Mouse (Mus musculus): ENCODE data around the gene Gm12117. TPM values are rescaled to one million over a fixed set of nuclear protein-coding genes. Genes with fewer than 3 reads are reported as not detected.

Gene Gm12117
- not detected in 2 replicates for polyA plus RNA-seq (2016; fragmentation: Nextera tagmentation; extraction: Ambion mirVana)

DNA sequence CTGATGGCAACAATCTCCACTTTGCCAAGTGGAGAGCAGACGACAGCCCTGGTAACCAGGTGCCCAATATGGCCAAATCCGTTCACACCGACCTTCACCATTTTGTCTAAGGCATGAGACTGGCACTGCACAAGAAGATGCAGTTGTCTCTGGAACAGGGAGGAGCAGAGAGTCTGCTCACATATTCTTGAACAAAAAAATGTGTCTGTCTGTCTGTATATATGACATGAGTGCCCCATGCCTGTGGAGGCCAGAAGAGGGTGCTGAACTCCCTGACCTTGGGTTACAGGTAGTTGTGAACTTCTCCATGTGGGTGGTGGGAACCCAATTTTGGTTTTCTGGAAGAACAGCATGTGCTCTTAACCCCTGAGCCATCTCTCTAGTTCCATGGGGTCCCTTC lies at the start of gene Gm12117:
Gene Gm12117 (minus strand): TSS at position 101 of the 400 bp plus-strand sequence.
- H3K4me3 ChIP-seq, result no peak within 1 kb of the TSS
- ATAC-seq (ENCODE audit: insufficient number of reproducible peaks, low FRiP score), result no peak
- 90% methylated on average over 3 of the region's 3 CpGs for WGBS

DNA sequence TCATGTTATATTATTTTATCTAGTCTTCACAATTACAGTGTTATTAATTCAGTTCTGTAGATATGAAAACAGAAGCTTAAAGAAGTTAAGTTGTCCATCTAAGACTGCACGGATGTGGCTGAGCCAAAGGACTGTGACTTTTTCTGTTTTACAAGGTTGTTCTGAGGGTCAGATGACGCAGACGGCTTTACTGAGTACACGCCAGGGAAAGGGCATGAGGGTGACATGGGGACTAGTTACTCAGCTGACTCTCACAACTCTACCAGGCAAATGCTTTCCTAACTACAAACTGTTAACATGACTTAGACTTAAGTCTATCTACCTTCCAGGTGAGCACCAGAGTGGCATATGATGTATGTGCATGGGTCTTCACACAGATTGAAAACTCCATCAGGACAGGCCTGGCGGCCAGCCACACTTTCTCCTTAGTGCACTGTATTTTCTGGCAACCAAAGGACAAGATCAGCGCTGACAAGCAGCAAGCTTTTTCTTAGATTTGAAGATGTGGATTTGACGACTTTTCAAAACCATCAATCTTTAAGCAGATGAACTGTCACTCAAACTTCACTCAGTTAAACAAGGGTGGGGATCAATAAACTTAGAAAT lies 42.6 kb upstream of the Gm12117 start:
- Histone ChIP-seq H3K9me3 (replicated peaks) (no peaks in the 10 kb centered on the region), H3K4me2 (no peak overlapping the region), H3K27ac (ENCODE audit: poor library complexity, severe bottlenecking) (no peak overlapping the region), H3K36me3 (no peaks in the 10 kb centered on the region), H3K4me3 (no peak overlapping the region), H3K4me1 (replicated peaks) (no peaks in the 10 kb centered on the region), H3K27me3 (replicated peaks) (no peaks in the 10 kb centered on the region), H3K9ac (no peak overlapping the region)
- WGBS, result 84% methylated on average over 7 of the region's 7 CpGs
- ATAC-seq (ENCODE audit: insufficient number of reproducible peaks, low FRiP score), result no peak

More for the DNA sequence above, at the start of gene Gm12117:
- H3K27ac ChIP-seq (ENCODE audit: poor library complexity, severe bottlenecking), result no peak within 1 kb of the TSS
- H3K4me2 ChIP-seq, result no peak within 1 kb of the TSS
- no peaks in the 10 kb centered on the region for H3K27me3 ChIP-seq (replicated peaks)
- no peak within 1 kb of the TSS for H3K9ac ChIP-seq
- H3K36me3 ChIP-seq, result no peaks in the 10 kb centered on the region
- no peaks in the 10 kb centered on the region for H3K4me1 ChIP-seq (replicated peaks)
- H3K9me3 ChIP-seq (replicated peaks), result no peaks in the 10 kb centered on the region

DNA sequence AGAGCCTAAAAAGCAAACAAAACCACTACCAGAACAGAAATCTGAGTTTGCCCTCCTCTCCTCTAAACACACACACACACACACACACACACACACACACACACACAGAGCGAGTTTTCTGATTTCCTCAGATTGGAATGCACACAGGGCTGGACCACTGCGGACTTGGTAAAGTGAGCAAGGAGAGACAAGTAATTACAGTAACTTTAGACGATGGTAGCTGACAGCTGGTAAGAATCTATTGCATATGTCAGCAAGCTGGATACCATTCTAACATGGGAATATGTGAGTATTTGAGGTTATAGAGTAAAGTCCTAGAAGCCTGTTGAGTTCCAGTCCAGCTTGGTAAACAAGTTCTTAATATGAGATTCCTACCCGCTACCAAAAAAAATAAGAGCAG lies 33.0 kb upstream of the Gm12117 start:
- Histone ChIP-seq H3K36me3 (no peaks in the 10 kb centered on the region), H3K9me3 (replicated peaks) (no peaks in the 10 kb centered on the region), H3K4me1 (replicated peaks) (no peaks in the 10 kb centered on the region), H3K27ac (ENCODE audit: poor library complexity, severe bottlenecking) (no peak overlapping the region), H3K4me2 (no peak overlapping the region), H3K27me3 (replicated peaks) (no peaks in the 10 kb centered on the region), H3K4me3 (no peak overlapping the region), H3K9ac (no peak overlapping the region)
- no peak for ATAC-seq (ENCODE audit: insufficient number of reproducible peaks, low FRiP score)
- 71% methylated on average over 4 of the region's 4 CpGs for WGBS

DNA sequence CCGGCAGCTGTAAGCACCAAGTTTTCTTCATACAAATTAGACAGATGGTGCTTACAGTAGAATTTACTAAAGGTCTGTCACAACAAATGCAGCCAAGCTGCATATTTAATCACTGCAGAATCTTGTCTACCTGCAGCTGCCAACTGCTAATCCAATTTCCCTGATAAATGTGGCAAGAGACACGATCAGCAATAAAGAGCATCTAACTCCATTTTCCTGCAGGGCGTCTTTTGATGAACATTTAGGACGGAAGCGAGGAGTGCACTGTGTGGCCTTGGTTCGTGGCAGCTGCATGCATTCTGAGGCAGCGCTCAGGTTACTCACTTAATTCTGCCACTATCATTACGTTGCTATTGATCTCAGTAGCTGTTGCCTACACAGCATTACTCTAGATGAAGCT lies 24.3 kb upstream of the Gm12117 start:
- 72% methylated on average over 8 of the region's 8 CpGs for WGBS
- Histone ChIP-seq H3K9me3 (replicated peaks) (no peaks in the 10 kb centered on the region), H3K27me3 (replicated peaks) (no peaks in the 10 kb centered on the region), H3K9ac (no peak overlapping the region), H3K4me3 (no peak overlapping the region), H3K36me3 (no peaks in the 10 kb centered on the region), H3K4me1 (replicated peaks) (no peaks in the 10 kb centered on the region), H3K27ac (ENCODE audit: poor library complexity, severe bottlenecking) (no peak overlapping the region), H3K4me2 (no peak overlapping the region)
- ATAC-seq (ENCODE audit: insufficient number of reproducible peaks, low FRiP score), result no peak

DNA sequence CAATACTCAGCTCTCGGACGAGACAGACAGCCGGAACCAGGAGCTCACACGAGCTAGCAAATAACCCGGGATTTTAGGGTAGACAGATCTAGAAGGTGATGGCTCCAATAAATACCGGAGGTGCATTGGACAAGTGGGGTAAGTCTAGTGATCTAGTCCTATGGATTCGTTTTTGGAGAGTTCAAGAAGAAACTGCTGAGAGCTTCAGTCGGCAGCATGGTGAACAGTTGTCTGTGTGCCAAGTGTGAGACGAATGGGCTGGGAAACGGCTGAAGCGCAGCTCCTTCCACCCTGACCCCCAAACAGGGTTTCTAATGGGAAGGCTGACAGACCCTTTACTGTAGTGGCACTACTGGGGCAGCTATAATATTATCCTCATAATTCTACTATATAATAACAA lies 22.8 kb upstream of the Gm12117 start:
- no peak for ATAC-seq (ENCODE audit: insufficient number of reproducible peaks, low FRiP score)
- no peaks in the 10 kb centered on the region for H3K4me1 ChIP-seq (replicated peaks)
- H3K9me3 ChIP-seq (replicated peaks), result no peaks in the 10 kb centered on the region
- H3K4me2 ChIP-seq, result no peak overlapping the region
- 74% methylated on average over 11 of the region's 11 CpGs for WGBS
- H3K4me3 ChIP-seq, result no peak overlapping the region
- H3K27ac ChIP-seq (ENCODE audit: poor library complexity, severe bottlenecking), result no peak overlapping the region
- H3K9ac ChIP-seq, result no peak overlapping the region
- H3K36me3 ChIP-seq, result no peaks in the 10 kb centered on the region
- no peaks in the 10 kb centered on the region for H3K27me3 ChIP-seq (replicated peaks)

DNA sequence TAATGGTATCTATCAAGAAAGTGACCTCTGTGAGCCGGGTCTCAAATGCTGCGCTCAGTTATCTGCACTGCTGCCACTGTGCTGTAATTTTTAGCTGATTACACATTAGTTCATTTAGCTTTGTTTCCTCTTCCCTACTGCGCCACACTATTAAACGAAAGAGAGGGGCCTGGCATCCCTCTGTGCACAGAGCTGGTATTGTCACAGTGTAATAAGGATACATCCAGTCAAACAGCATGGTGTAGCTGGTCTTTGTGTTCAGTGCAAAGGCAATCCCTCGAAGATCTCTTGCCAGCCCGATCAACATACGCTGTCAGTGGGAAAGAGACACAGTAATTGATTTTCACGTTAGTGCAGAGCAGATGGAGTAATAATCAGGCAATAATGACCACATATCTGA lies 20.6 kb upstream of the Gm12117 start:
- H3K4me1 ChIP-seq (replicated peaks), result no peaks in the 10 kb centered on the region
- H3K36me3 ChIP-seq, result no peaks in the 10 kb centered on the region
- no peaks in the 10 kb centered on the region for H3K9me3 ChIP-seq (replicated peaks)
- 80% methylated on average over 8 of the region's 8 CpGs for WGBS
- H3K27ac ChIP-seq (ENCODE audit: poor library complexity, severe bottlenecking), result no peak overlapping the region
- H3K4me3 ChIP-seq, result no peak overlapping the region
- no peak overlapping the region for H3K4me2 ChIP-seq
- no peak for ATAC-seq (ENCODE audit: insufficient number of reproducible peaks, low FRiP score)
- H3K9ac ChIP-seq, result no peak overlapping the region
- no peaks in the 10 kb centered on the region for H3K27me3 ChIP-seq (replicated peaks)

DNA sequence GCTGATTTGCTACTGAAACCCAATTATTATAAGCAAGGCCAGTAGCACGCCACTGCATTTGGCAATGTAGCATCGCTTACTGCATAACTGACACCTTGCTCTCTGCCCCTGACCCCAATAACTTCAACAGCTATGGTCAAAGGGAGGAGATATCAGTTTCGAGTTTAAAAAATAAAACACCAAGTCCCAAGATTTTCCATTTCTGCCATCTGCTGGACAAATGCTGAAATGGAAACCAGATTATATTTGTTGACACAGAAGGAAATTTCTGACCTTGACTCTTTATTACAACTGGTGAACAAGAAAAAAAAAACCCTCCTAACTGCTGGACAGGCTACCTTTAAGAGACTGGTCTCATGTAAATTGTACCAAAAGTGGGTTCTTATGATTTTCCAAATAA lies 18.9 kb upstream of the Gm12117 start:
- Histone ChIP-seq H3K27me3 (replicated peaks) (no peaks in the 10 kb centered on the region), H3K9me3 (replicated peaks) (no peaks in the 10 kb centered on the region), H3K36me3 (no peaks in the 10 kb centered on the region), H3K4me2 (no peak overlapping the region), H3K4me3 (no peak overlapping the region), H3K9ac (no peak overlapping the region), H3K27ac (ENCODE audit: poor library complexity, severe bottlenecking) (no peak overlapping the region), H3K4me1 (replicated peaks) (no peaks in the 10 kb centered on the region)
- ATAC-seq (ENCODE audit: insufficient number of reproducible peaks, low FRiP score), result no peak
- 57% methylated on average over 3 of the region's 3 CpGs for WGBS

DNA sequence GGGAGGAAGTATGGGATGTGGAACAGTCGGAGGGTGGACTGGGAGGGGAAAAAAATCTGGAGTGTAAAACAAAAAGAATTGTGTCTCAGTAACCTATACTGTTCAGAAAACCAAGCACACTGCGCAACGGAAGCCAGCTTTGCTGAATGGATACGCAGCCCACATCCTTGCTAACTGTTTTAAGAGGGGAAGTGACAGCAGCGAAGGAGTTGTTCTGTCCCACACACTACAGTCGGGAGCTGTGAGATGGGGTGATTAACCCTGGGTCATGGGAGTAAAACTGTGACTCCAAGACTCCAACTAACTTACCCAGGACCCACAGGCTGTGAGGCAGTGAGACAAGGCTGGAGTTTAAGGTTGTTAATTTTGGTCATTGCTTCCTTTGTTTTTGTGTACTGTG lies 17.5 kb upstream of the Gm12117 start:
- Histone ChIP-seq H3K9ac (no peak overlapping the region), H3K4me2 (no peak overlapping the region), H3K9me3 (replicated peaks) (no peaks in the 10 kb centered on the region), H3K27ac (ENCODE audit: poor library complexity, severe bottlenecking) (no peak overlapping the region), H3K4me3 (no peak overlapping the region), H3K4me1 (replicated peaks) (no peaks in the 10 kb centered on the region), H3K27me3 (replicated peaks) (no peaks in the 10 kb centered on the region), H3K36me3 (no peaks in the 10 kb centered on the region)
- no peak for ATAC-seq (ENCODE audit: insufficient number of reproducible peaks, low FRiP score)
- WGBS, result 74% methylated on average over 6 of the region's 6 CpGs

DNA sequence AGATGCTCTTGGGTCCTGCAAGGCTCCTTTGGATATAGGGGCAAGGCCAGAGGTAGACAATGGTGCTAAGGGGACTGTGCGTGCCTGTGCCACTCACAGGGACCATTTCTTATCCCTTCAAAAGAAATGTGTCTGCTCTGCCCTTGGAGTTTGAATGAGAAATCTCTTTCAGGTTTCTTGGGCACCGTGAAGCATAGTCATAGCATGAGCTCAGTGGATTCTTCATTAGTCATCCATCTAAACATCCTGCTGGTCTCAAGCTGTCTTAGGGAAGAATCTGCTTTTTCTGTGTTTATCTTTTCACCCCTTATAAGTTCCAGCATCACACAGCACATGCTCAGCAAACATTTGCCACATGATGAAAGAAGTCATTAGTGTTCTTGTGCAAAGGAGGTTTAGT lies 2.0 kb upstream of the Gm12117 start:
- ATAC-seq (ENCODE audit: insufficient number of reproducible peaks, low FRiP score), result no peak
- H3K4me3 ChIP-seq, result no peak overlapping the region
- WGBS, result 84% methylated on average over 2 of the region's 2 CpGs
- no peak overlapping the region for H3K27ac ChIP-seq (ENCODE audit: poor library complexity, severe bottlenecking)
- H3K4me1 ChIP-seq (replicated peaks), result no peaks in the 10 kb centered on the region
- H3K4me2 ChIP-seq, result no peak overlapping the region
- no peaks in the 10 kb centered on the region for H3K36me3 ChIP-seq
- no peak overlapping the region for H3K9ac ChIP-seq
- no peaks in the 10 kb centered on the region for H3K27me3 ChIP-seq (replicated peaks)
- no peaks in the 10 kb centered on the region for H3K9me3 ChIP-seq (replicated peaks)

DNA sequence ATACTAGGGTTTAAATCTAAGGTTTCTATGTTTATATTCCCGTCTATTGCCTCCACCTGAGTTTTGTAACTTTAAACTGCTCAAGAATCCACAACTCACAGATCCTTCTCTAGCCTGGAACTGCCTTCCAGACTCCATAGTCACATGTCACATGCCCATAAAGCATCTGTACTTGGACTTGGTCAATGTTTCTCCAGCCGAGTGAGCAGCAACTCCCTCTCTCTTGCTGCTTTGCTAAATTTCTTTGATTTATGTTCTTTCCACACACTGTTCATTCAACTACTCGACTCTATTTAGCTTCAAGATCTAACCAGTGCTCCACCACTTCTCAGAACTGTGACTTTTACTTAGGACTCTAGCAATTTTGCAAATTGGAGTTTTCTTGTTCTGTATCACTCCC lies 1.7 kb downstream of the Gm12117 start:
- H3K9ac ChIP-seq, result no peak overlapping the region
- WGBS, result 73% methylated on average over 3 of the region's 3 CpGs
- H3K4me2 ChIP-seq, result no peak overlapping the region
- H3K4me3 ChIP-seq, result no peak overlapping the region
- H3K9me3 ChIP-seq (replicated peaks), result no peaks in the 10 kb centered on the region
- H3K36me3 ChIP-seq, result no peaks in the 10 kb centered on the region
- H3K27me3 ChIP-seq (replicated peaks), result no peaks in the 10 kb centered on the region
- ATAC-seq (ENCODE audit: insufficient number of reproducible peaks, low FRiP score), result no peak
- H3K4me1 ChIP-seq (replicated peaks), result no peaks in the 10 kb centered on the region
- H3K27ac ChIP-seq (ENCODE audit: poor library complexity, severe bottlenecking), result no peak overlapping the region

DNA sequence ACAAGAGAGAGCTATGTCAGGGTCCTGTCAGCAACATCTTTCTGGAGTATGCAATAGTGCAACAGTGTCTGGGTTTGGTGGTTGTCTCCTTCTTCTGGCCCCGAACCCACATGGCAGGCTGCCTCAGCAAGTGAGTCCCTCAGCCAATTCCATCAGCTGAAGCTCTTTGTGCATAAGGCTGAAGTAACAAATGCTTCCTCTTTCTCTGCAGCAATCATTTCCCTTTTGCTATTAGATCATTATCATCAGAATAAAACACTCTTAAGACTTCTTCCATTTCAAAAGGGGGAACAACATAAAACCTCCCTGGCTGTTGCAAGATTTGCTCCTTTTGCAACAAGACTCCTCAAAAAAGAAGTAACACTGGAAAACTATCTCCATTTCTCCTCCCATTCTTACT lies 2.2 kb downstream of the Gm12117 start:
- no peaks in the 10 kb centered on the region for H3K27me3 ChIP-seq (replicated peaks)
- WGBS, result 79% methylated on average over 1 of the region's 1 CpGs
- no peak overlapping the region for H3K4me3 ChIP-seq
- H3K9ac ChIP-seq, result no peak overlapping the region
- H3K9me3 ChIP-seq (replicated peaks), result no peaks in the 10 kb centered on the region
- H3K4me2 ChIP-seq, result no peak overlapping the region
- H3K27ac ChIP-seq (ENCODE audit: poor library complexity, severe bottlenecking), result no peak overlapping the region
- no peak for ATAC-seq (ENCODE audit: insufficient number of reproducible peaks, low FRiP score)
- H3K36me3 ChIP-seq, result no peaks in the 10 kb centered on the region
- no peaks in the 10 kb centered on the region for H3K4me1 ChIP-seq (replicated peaks)

DNA sequence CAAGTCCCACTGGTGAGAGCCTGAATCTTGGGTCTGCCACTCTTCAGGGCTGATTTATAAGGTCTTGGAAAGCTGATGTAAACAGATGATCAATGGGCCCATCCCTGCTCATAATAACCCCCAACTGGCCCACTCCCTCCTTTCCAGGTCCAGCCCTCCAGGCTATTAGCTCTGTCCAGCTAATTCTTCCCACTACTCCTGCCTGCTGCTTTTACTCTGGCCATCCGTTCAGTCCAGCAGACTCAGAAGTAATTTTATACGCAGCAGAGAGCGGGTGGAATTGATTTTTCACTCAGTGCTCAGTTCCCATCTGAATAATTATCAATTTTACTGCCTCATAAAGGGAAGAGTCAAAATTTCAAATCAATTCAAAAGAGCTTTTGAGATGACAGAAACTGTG lies 36.2 kb downstream of the Gm12117 start:
- Histone ChIP-seq H3K9ac (no peak overlapping the region), H3K9me3 (replicated peaks) (no peaks in the 10 kb centered on the region), H3K4me2 (no peak overlapping the region), H3K4me1 (replicated peaks) (no peaks in the 10 kb centered on the region), H3K4me3 (no peak overlapping the region), H3K27ac (ENCODE audit: poor library complexity, severe bottlenecking) (no peak overlapping the region), H3K36me3 (no peaks in the 10 kb centered on the region), H3K27me3 (replicated peaks) (no peaks in the 10 kb centered on the region)
- WGBS, result 85% methylated on average over 3 of the region's 3 CpGs
- ATAC-seq (ENCODE audit: insufficient number of reproducible peaks, low FRiP score), result no peak
